Mouse (Mus musculus) embryonic facial prominence, embryonic 15.5 days (tissue): ENCODE measurements around the gene 0610012G03Rik. TPM values are rescaled to one million over a fixed set of nuclear protein-coding genes. Genes with fewer than 3 reads are reported as not detected.
"Not testable (repeated sequence)": the region's sequence is repeated elsewhere in the genome, so short reads cannot be mapped to it uniquely, and the experiment has no call there.

Experiments
- ATAC-seq: fragments of 200-750 bp; cut with Nextera tagmentation; 2 replicates; pipeline ENCODE4 v1.8.0; 2017; ENCODE audit warnings: low read depth, moderate TSS enrichment; ENCODE audit not compliant: insufficient number of reproducible peaks, low FRiP score, low TSS enrichment
- H3K27ac ChIP-seq: fragments of 300-500 bp; sonication (generic); replicated peaks from 2 replicates; pipeline ENCODE4 v1.5.1; 2015; ENCODE audit warnings: mild to moderate bottlenecking, inconsistent platforms
- H3K27me3 ChIP-seq: fragments of 300-500 bp; sonication (generic); 2 replicates; pipeline ENCODE4 v1.6.1; 2015; ENCODE audit warnings: inconsistent platforms
- H3K36me3 ChIP-seq: fragments of 300-500 bp; sonication (generic); 2 replicates; pipeline ENCODE4 v1.6.1; 2015; ENCODE audit warnings: mild to moderate bottlenecking, inconsistent platforms
- H3K4me1 ChIP-seq: fragments of 300-500 bp; sonication (generic); 2 replicates; pipeline ENCODE4 v1.6.1; 2015; ENCODE audit warnings: inconsistent platforms
- H3K4me2 ChIP-seq: fragments of 300-500 bp; sonication (generic); replicated peaks from 2 replicates; pipeline ENCODE4 v1.6.1; 2015; ENCODE audit warnings: mild to moderate bottlenecking, inconsistent platforms
- H3K4me3 ChIP-seq: fragments of 300-500 bp; sonication (generic); replicated peaks from 2 replicates; pipeline ENCODE4 v1.5.1; 2015; ENCODE audit warnings: mild to moderate bottlenecking, inconsistent platforms
- H3K9ac ChIP-seq: fragments of 300-500 bp; sonication (generic); 2 replicates; pipeline ENCODE4 v1.6.1; 2015; ENCODE audit warnings: inconsistent platforms
- H3K9me3 ChIP-seq: fragments of 300-500 bp; sonication (generic); replicated peaks from 2 replicates; pipeline ENCODE4 v1.6.1; 2016; ENCODE audit warnings: inconsistent platforms
- WGBS: fragments of 180-500 bp; shearing (Covaris S2); methylation state at CpG from one replicate; pipeline ENCODE4 v1.1.7; 2015; 5-methylcytosine and 5-hydroxymethylcytosine counted together
- polyA plus RNA-seq: library from polyadenylated mRNA; unstranded; fragments of >200 nt; fragmentation: Nextera tagmentation; extraction: Ambion mirVana; gene quantifications from 2 replicates; pipeline ENCODE4 v1.2.1, GENCODE M21; 2015

0610012G03Rik gene
- polyA plus RNA-seq = 86.1 and 91.7 TPM in 2 replicates

DNA sequence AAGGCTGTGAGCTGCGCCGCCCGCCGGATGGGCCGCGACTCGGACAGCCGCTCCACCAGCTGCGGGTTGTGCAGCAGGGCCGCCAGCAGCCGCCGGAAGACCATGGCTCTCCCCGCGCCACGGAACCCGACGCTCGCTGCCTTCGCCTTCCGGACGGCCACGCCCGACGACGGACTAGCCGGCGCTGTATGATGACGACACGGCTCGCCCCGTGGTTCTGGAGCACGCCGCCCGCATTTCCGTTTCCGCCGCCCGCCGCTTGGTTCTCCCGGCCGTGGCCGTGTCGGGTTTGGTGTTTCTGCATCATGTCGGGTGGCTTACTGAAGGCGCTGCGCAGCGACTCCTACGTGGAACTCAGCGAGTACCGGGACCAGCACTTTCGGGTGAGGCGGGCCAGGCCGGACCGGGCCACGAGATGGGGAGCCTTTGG lies at the start of gene 0610012G03Rik, which contains the start of gene Ncbp2:
Gene 0610012G03Rik (minus strand): TSS at position 150 of the 430 bp plus-strand sequence.
Gene Ncbp2 (plus strand): TSS at position 169 of the 430 bp plus-strand sequence.
- ATAC-seq = peak; percentile 86
- Histone ChIP-seq H3K4me2 (peak within 1 kb of the TSS; percentile 79), H3K27ac (peak within 1 kb of the TSS; percentile 90), H3K4me1 (peaks cover 37% of the 10 kb centered on the region), H3K9me3 (no peaks in the 10 kb centered on the region), H3K36me3 (peaks cover 23% of the 10 kb centered on the region), H3K27me3 (no peaks in the 10 kb centered on the region), H3K4me3 (peak within 1 kb of the TSS; percentile 97), H3K9ac (peak within 1 kb of the TSS; percentile 94)
- under 1% methylated on average over 55 of the region's 55 CpGs for WGBS

GRCm38 (mm10) chr16:31996371-31996770 lies 48.1 kb upstream of the 0610012G03Rik start:
- Histone ChIP-seq H3K9ac (no peak overlapping the region), H3K4me1 (peaks cover under 1% of the 10 kb centered on the region; the same call in 1 of the 2 replicates), H3K27me3 (no peaks in the 10 kb centered on the region), H3K4me3 (no peak overlapping the region), H3K27ac (no peak overlapping the region), H3K36me3 (peaks cover 22% of the 10 kb centered on the region), H3K9me3 (no peaks in the 10 kb centered on the region), H3K4me2 (no peak overlapping the region)
- no peak for ATAC-seq
- 85% methylated on average over 5 of the region's 5 CpGs for WGBS

GRCm38 (mm10) chr16:31993946-31994345 lies 45.7 kb upstream of the 0610012G03Rik start:
- Histone ChIP-seq H3K9me3 (no peaks in the 10 kb centered on the region), H3K27me3 (no peaks in the 10 kb centered on the region)

GRCm38 (mm10) chr16:31993195-31993594 lies 44.9 kb upstream of the 0610012G03Rik start:
- no peak for ATAC-seq
- Histone ChIP-seq H3K27ac (no peak overlapping the region), H3K4me3 (no peak overlapping the region), H3K4me2 (no peak overlapping the region), H3K9ac (no peak overlapping the region), H3K27me3 (no peaks in the 10 kb centered on the region), H3K9me3 (no peaks in the 10 kb centered on the region), H3K36me3 (peaks cover 35% of the 10 kb centered on the region), H3K4me1 (no peaks in the 10 kb centered on the region)
- WGBS = 95% methylated on average over 4 of the region's 4 CpGs

More at GRCm38 (mm10) chr16:31993946-31994345, 45.7 kb upstream of the 0610012G03Rik start:
- no peaks in the 10 kb centered on the region for H3K4me1 ChIP-seq
- peaks cover 33% of the 10 kb centered on the region for H3K36me3 ChIP-seq
- H3K9ac ChIP-seq = no peak overlapping the region
- H3K27ac ChIP-seq = no peak overlapping the region
- no peak for ATAC-seq
- no peak overlapping the region for H3K4me2 ChIP-seq
- no peak overlapping the region for H3K4me3 ChIP-seq

DNA sequence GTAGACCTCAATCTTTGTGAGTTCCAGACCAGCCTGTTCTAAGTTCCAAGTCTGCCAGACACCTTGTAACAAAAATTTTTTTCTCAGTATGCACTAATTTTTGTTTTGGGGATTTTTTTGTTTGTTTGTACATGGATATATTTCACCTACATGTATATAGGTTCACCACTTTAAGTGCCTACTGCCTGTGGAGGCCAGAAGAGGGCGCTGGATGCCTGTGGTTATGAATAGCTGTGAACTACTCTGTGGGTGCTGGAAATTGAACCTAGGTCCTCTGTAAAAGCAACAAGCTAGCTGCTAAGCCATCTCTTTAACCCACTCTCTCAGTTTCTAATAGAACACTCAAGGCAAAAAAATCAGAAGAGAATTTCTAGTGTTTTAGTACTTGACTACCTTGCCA lies 43.7 kb upstream of the 0610012G03Rik start:
- H3K4me3 ChIP-seq = no peak overlapping the region
- no peaks in the 10 kb centered on the region for H3K9me3 ChIP-seq
- no peak for ATAC-seq
- no peaks in the 10 kb centered on the region for H3K4me1 ChIP-seq
- peaks cover 40% of the 10 kb centered on the region for H3K36me3 ChIP-seq
- no peaks in the 10 kb centered on the region for H3K27me3 ChIP-seq
- WGBS = 45% methylated on average over 1 of the region's 1 CpGs
- H3K4me2 ChIP-seq = no peak overlapping the region
- H3K9ac ChIP-seq = no peak overlapping the region
- H3K27ac ChIP-seq = no peak overlapping the region

DNA sequence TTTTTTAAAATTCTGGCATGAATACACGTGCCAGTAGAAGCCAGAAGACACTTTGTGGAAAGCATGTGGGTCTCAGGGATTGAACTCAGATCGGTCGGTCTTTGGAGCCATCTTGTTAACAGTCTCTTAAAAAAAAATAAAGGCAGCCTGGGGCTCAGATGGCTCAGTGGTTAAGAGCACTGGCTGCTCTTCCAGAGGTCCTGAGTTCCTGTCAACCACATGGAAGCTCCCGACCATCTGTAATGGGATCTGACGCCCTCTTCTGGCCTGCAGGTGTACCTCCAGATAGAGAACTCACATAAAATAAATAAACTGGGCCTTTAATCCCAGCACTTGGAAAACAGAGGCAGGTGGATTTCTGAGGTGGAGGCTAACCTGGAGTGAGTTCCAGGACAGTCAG lies 32.7 kb upstream of the 0610012G03Rik start:
- H3K9me3 ChIP-seq = no peaks in the 10 kb centered on the region
- H3K9ac ChIP-seq = no peak overlapping the region
- H3K27me3 ChIP-seq = no peaks in the 10 kb centered on the region
- peaks cover 44% of the 10 kb centered on the region for H3K36me3 ChIP-seq
- H3K4me3 ChIP-seq = no peak overlapping the region
- H3K4me1 ChIP-seq = no peaks in the 10 kb centered on the region
- no peak overlapping the region for H3K27ac ChIP-seq
- no peak for ATAC-seq
- no peak overlapping the region for H3K4me2 ChIP-seq
- WGBS = 77% methylated on average over 5 of the region's 5 CpGs

DNA sequence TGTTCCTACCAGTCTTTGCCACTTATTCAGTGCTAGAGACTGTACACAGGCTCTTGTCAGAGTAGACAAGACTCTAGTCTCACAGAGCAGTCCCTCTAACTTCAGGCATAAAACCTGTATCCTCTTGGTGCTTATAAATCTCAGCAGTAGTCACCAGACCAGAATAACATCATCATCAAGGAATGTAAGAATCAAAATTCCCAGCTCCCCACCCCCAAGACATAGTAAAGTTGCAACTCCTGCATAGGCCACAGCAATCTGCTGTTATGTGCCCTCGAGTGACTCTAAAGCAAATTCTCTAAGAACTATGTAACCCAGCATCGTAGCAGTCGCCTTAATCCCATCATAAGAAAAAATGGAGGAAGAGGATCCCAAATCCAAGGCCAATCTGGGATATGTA lies 31.2 kb upstream of the 0610012G03Rik start:
- H3K27me3 ChIP-seq = no peaks in the 10 kb centered on the region
- H3K27ac ChIP-seq = no peak overlapping the region
- H3K9ac ChIP-seq = no peak overlapping the region
- no peak for ATAC-seq
- H3K9me3 ChIP-seq = no peaks in the 10 kb centered on the region
- 94% methylated on average over 3 of the region's 3 CpGs for WGBS
- H3K36me3 ChIP-seq = peaks cover 49% of the 10 kb centered on the region
- no peaks in the 10 kb centered on the region for H3K4me1 ChIP-seq
- no peak overlapping the region for H3K4me2 ChIP-seq
- H3K4me3 ChIP-seq = no peak overlapping the region

- ATAC-seq = no peak
- Histone ChIP-seq H3K9ac (no peak overlapping the region), H3K9me3 (no peaks in the 10 kb centered on the region), H3K27me3 (no peaks in the 10 kb centered on the region), H3K4me2 (no peak overlapping the region), H3K36me3 (peaks cover 54% of the 10 kb centered on the region), H3K4me3 (no peak overlapping the region), H3K27ac (no peak overlapping the region), H3K4me1 (no peaks in the 10 kb centered on the region)
- WGBS = 83% methylated on average over 4 of the region's 4 CpGs
These were observed 27.0 kb upstream of the 0610012G03Rik start for GRCm38 (mm10) chr16:31975258-31975657.

DNA sequence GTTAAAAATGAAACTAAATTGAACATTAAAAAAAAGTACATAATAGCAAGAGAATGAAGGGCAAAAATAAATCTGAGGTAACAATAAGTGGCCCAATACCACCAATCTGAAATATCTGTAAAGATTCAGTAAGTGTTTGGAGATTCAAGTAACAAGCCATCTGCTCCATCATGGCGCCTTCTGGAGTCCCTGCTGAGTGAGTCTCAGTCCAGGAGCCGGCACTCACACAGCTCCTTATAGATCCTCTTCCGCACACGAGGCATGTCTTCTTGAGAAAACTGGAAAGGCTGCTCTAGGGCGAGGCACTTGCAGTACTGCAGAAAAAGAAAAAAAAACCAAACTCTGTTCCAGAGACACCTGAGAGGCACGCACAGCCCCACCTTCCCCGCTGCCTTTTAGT lies 14.9 kb upstream of the 0610012G03Rik start:
- WGBS = 81% methylated on average over 7 of the region's 7 CpGs
- no peak overlapping the region for H3K4me2 ChIP-seq
- H3K9me3 ChIP-seq = no peaks in the 10 kb centered on the region
- peaks cover 74% of the 10 kb centered on the region for H3K36me3 ChIP-seq
- no peak for ATAC-seq
- no peak overlapping the region for H3K9ac ChIP-seq
- no peak overlapping the region for H3K27ac ChIP-seq
- H3K4me3 ChIP-seq = no peak overlapping the region
- no peaks in the 10 kb centered on the region for H3K27me3 ChIP-seq
- no peaks in the 10 kb centered on the region for H3K4me1 ChIP-seq

DNA sequence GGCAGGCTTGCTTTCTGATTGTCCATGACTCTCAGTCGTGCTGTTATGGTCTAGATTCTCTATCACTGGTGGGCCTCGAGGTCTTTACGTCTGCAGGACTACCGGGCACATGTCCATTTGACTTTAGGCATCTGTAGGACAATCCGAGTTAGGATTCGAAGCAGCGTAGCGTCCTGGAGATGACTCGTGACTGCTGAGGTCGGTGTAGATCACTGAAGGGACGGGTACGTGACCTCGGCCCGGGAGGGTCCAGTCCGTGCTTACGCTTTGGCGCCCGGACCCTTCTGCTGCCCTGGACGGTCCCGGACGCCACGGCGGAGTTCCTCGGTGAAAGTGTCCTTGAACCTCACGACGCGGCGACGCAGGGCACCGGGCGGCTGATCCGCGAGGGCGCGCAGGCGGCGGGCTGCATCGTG lies 385 bp downstream of the 0610012G03Rik start:
- Histone ChIP-seq H3K4me2 (peak overlapping the region; percentile 69), H3K9me3 (no peaks in the 10 kb centered on the region), H3K27me3 (no peaks in the 10 kb centered on the region), H3K4me3 (peak overlapping the region; percentile 97), H3K4me1 (peaks cover 37% of the 10 kb centered on the region), H3K27ac (peak overlapping the region; percentile 90), H3K9ac (peak overlapping the region; percentile 94), H3K36me3 (peaks cover 23% of the 10 kb centered on the region)
- WGBS = 0% methylated on average over 38 of the region's 38 CpGs
- ATAC-seq = no peak; the same call in 1 of the 2 replicates

GRCm38 (mm10) chr16:31947333-31947732 lies 961 bp downstream of the 0610012G03Rik start:
- Histone ChIP-seq H3K27me3 (no peaks in the 10 kb centered on the region), H3K9me3 (no peaks in the 10 kb centered on the region), H3K4me2 (peak overlapping the region; percentile 69), H3K4me1 (peaks cover 37% of the 10 kb centered on the region), H3K9ac (peak overlapping the region; percentile 94), H3K4me3 (peak overlapping the region; percentile 97), H3K36me3 (peaks cover 19% of the 10 kb centered on the region), H3K27ac (no peak overlapping the region)
- no peak for ATAC-seq
- 35% methylated on average over 8 of the region's 8 CpGs for WGBS

DNA sequence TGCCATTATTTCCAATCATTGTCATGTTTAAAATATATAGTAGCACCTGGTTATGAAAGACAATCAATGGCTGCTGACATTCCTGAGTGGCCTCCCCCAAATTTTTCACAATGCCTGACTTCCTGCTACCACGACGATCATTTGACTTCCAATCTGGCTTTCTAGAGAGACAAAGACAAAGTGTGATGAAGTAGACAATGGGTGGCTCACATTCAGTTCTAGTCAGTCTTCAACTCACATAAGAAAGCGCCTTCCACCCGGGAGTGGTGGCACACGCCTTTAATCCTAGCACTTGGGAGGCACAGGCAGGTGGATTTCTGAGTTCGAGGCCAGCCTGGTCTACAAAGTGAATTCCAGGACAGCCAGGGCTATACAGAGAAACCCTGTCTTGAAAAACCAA lies 2.3 kb downstream of the 0610012G03Rik start:
- not testable (repeated sequence) for H3K9me3 ChIP-seq, H3K9ac ChIP-seq, H3K27me3 ChIP-seq, ATAC-seq, H3K4me3 ChIP-seq, H3K27ac ChIP-seq, H3K36me3 ChIP-seq, H3K4me2 ChIP-seq
- peaks cover 37% of the 10 kb centered on the region for H3K4me1 ChIP-seq
- WGBS = 89% methylated on average over 6 of the region's 6 CpGs
